Mouse (Mus musculus): ENCODE measurements around the gene Sarnp. TPM values are rescaled to one million over a fixed set of nuclear protein-coding genes. Genes with fewer than 3 reads are reported as not detected.

Gene Sarnp
- polyA plus RNA-seq, 1 experiment: 88.6 TPM

DNA sequence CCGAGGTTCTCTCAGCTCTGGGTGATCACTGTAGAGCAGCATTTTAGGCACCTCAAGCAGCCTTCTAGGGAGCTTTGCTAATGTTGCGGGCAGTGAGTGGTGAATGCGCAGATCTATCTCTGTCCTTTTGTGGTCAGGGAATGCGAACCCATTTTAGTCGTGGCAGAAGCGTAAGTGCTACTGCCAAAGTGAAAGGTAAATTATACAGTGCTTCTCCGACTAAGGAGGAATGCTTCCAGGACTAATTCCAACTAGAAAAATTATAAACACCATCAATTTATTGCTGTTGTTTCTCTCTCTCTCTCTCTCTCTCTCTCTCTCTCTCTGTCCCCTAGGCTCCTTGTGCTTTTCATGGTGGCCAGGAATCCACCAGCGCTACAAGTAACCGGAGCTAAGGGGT is 106.8 kb downstream of the Sarnp start, which contains the start of gene Bloc1s1:
Gene Bloc1s1, minus strand, starts transcription at position 101 of the 400 bp plus-strand sequence.
- peak within 1 kb of the TSS; percentile 92 for H3K27ac ChIP-seq (replicated peaks; ENCODE audit: low read depth, low read length)
- peaks cover 11% of the 10 kb centered on the region; the same call in 1 of the 2 replicates for H3K4me1 ChIP-seq (ENCODE audit: control insufficient read depth, insufficient read depth, insufficient read length, low read length)
- H3K4me3 ChIP-seq (ENCODE audit: insufficient read depth, low read depth, low read length): peak within 1 kb of the TSS; percentile 74

Other genes starting within 250 kb of the Sarnp start
- gene Erbb3, start 227.7 kb upstream of the Sarnp start, polyA plus RNA-seq (2012; ENCODE audit: insufficient read depth, insufficient read length, missing spikeins): 1.3 and 2.0 TPM in 2 replicates
- 292 and 473 TPM in 2 replicates for gene Rps26, start 190.6 kb upstream of the Sarnp start, polyA plus RNA-seq (2012; ENCODE audit: insufficient read depth, insufficient read length, missing spikeins)
- gene Ikzf4, start 171.3 kb upstream of the Sarnp start, polyA plus RNA-seq (2012; ENCODE audit: insufficient read depth, insufficient read length, missing spikeins): 0.32 and 0.58 TPM in 2 replicates
- 24.4 and 34.2 TPM in 2 replicates for gene Suox, start 143.3 kb upstream of the Sarnp start, polyA plus RNA-seq (2012; ENCODE audit: insufficient read depth, insufficient read length, missing spikeins)
- 87.6 and 108 TPM in 2 replicates for gene Rab5b, start 121.1 kb upstream of the Sarnp start, polyA plus RNA-seq (2012; ENCODE audit: insufficient read depth, insufficient read length, missing spikeins)
- gene Pmel, start 113.1 kb upstream of the Sarnp start, polyA plus RNA-seq (2012; ENCODE audit: insufficient read depth, insufficient read length, missing spikeins): not detected in 2 replicates
- gene Cdk2, start 112.3 kb upstream of the Sarnp start, polyA plus RNA-seq (2012; ENCODE audit: insufficient read depth, insufficient read length, missing spikeins): 8.6 and 11.1 TPM in 2 replicates
- gene Dgka, start 72.5 kb upstream of the Sarnp start, polyA plus RNA-seq (2012; ENCODE audit: insufficient read depth, insufficient read length, missing spikeins): 4.6 and 6.0 TPM in 2 replicates
- 12.5 and 19.5 TPM in 2 replicates for gene Pym1, start 69.4 kb upstream of the Sarnp start, polyA plus RNA-seq (2012; ENCODE audit: insufficient read depth, insufficient read length, missing spikeins)
- 34.9 and 38.0 TPM in 2 replicates for gene Mmp19, start 26.4 kb upstream of the Sarnp start, polyA plus RNA-seq (2012; ENCODE audit: insufficient read depth, insufficient read length, missing spikeins)
- 29.6 and 38.8 TPM in 2 replicates for gene Dnajc14, start 13.3 kb upstream of the Sarnp start, polyA plus RNA-seq (2012; ENCODE audit: insufficient read depth, insufficient read length, missing spikeins)
- 3.5 and 5.2 TPM in 2 replicates for gene Tmem198b, start 13.0 kb upstream of the Sarnp start, polyA plus RNA-seq (2012; ENCODE audit: insufficient read depth, insufficient read length, missing spikeins)
- gene Ormdl2, start 4.3 kb downstream of the Sarnp start, polyA plus RNA-seq (2012; ENCODE audit: insufficient read depth, insufficient read length, missing spikeins): 36.4 and 37.7 TPM in 2 replicates
- gene Gdf11, start 74.4 kb downstream of the Sarnp start, polyA plus RNA-seq (2012; ENCODE audit: insufficient read depth, insufficient read length, missing spikeins): 1.0 and 1.3 TPM in 2 replicates
- 59.5 and 73.6 TPM in 2 replicates for gene Cd63, start 83.7 kb downstream of the Sarnp start, polyA plus RNA-seq (2012; ENCODE audit: insufficient read depth, insufficient read length, missing spikeins)
- 10.9 and 11.5 TPM in 2 replicates for gene Rdh5, start 105.6 kb downstream of the Sarnp start, polyA plus RNA-seq (2012; ENCODE audit: insufficient read depth, insufficient read length, missing spikeins)
- 297 and 417 TPM in 2 replicates for gene Bloc1s1, start 106.7 kb downstream of the Sarnp start, polyA plus RNA-seq (2012; ENCODE audit: insufficient read depth, insufficient read length, missing spikeins)
- 23.2 and 28.5 TPM in 2 replicates for gene Itga7, start 116.5 kb downstream of the Sarnp start, polyA plus RNA-seq (2012; ENCODE audit: insufficient read depth, insufficient read length, missing spikeins)
- gene Mettl7b, start 143.7 kb downstream of the Sarnp start, polyA plus RNA-seq (2012; ENCODE audit: insufficient read depth, insufficient read length, missing spikeins): not detected in 2 replicates
- not detected in 2 replicates for gene Olfr9, start 172.1 kb downstream of the Sarnp start, polyA plus RNA-seq (2012; ENCODE audit: insufficient read depth, insufficient read length, missing spikeins)
- not detected in 2 replicates for gene Olfr763, start 193.5 kb downstream of the Sarnp start, polyA plus RNA-seq (2012; ENCODE audit: insufficient read depth, insufficient read length, missing spikeins)
- gene Olfr764-ps1, start 222.6 kb downstream of the Sarnp start, polyA plus RNA-seq (2012; ENCODE audit: insufficient read depth, insufficient read length, missing spikeins): not detected in 2 replicates
- not detected in 2 replicates for gene Olfr765, start 232.7 kb downstream of the Sarnp start, polyA plus RNA-seq (2012; ENCODE audit: insufficient read depth, insufficient read length, missing spikeins)

Data from brown adipose tissue, adult 24 weeks (tissue).